Mouse (Mus musculus): ENCODE data around the gene Icam2. TPM values are rescaled to one million over a fixed set of nuclear protein-coding genes. Genes with fewer than 3 reads are reported as not detected.

The Icam2 gene
- total RNA-seq (2017) = 49.3 and 87.8 TPM in 2 replicates

- peak; percentile 70 to 75 for ATAC-seq (replicated peaks in 1 of 2; ENCODE audit: insufficient read depth in 1 of 2, low FRiP score in 2 of 2, low TSS enrichment in 1 of 2, low read depth in 1 of 2, poor library complexity in 2 of 2, severe bottlenecking in 2 of 2)
Observed at GRCm38 (mm10) chr11:106387791-106388216, at the start of gene Icam2. Icam2 (minus strand) TSS chr11:106388075.

- ATAC-seq (replicated peaks in 1 of 2; ENCODE audit: insufficient read depth in 1 of 2, low FRiP score in 2 of 2, low TSS enrichment in 1 of 2, low read depth in 1 of 2, poor library complexity in 2 of 2, severe bottlenecking in 2 of 2) = no peak
Observed at GRCm38 (mm10) chr11:106437543-106437942, 49.7 kb upstream of the Icam2 start.

DNA sequence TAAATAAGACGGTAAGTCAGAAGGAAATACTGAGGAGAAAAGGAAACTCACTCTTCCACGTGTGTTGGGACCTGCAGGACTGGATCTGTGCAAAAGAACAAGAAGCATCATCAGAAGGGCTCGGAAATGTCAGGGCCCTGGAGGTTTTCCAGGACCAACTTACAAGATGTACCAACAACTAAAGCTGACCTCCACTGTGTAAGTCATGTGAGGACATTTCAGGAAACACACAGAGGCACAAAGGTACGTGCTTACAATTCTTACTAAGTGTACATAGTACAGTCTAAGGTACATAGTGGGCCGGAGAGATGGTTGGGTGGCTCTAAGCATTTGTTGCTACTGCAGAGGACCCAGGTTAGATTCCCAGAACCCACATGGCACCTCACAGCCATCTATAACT is 49.2 kb upstream of the Icam2 start:
- no peak for ATAC-seq (replicated peaks in 1 of 2; ENCODE audit: insufficient read depth in 1 of 2, low FRiP score in 2 of 2, low TSS enrichment in 1 of 2, low read depth in 1 of 2, poor library complexity in 2 of 2, severe bottlenecking in 2 of 2)

DNA sequence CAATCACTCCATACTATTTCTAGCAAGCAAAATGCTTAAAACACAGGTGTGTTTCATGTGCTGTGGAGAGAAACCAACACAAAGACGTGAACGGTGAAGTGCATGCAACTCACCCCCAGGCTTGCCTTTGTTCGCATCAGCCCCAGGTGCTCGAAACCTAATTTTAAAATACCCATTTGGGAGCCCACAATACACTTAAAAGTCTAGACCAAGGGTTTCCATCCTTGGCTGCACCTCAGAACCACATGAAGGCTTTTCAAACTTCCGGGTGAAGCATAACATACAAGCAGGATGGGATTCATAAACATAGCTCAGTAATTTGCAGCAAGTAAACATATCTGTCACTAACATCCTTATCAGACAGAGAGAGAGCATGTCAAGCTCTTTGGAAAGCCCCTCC is 42.5 kb upstream of the Icam2 start:
- no peak for ATAC-seq (replicated peaks in 1 of 2; ENCODE audit: insufficient read depth in 1 of 2, low FRiP score in 2 of 2, low TSS enrichment in 1 of 2, low read depth in 1 of 2, poor library complexity in 2 of 2, severe bottlenecking in 2 of 2)

GRCm38 (mm10) chr11:106429689-106430088 is 41.8 kb upstream of the Icam2 start:
- ATAC-seq (replicated peaks in 1 of 2; ENCODE audit: insufficient read depth in 1 of 2, low FRiP score in 2 of 2, low TSS enrichment in 1 of 2, low read depth in 1 of 2, poor library complexity in 2 of 2, severe bottlenecking in 2 of 2) = no peak

DNA sequence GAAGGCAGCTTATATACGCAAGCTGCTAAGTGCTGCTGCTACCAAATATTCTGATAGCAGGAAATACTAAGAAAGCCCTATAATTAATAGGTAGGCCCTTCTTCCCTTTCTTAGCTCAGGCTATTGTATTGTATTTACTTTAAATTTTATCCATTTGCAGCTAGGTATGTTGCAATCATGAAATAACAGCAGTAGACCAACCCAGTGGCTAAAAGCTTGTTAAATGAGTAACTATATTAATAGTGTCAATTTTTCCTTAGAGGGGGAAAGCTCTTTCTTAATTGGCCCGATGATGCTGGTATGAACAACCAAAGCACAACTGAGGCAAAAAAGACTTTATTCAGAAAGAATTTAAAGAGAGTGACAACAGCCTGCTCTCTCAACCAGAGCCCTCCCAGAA is 40.7 kb upstream of the Icam2 start:
- ATAC-seq (replicated peaks in 1 of 2; ENCODE audit: insufficient read depth in 1 of 2, low FRiP score in 2 of 2, low TSS enrichment in 1 of 2, low read depth in 1 of 2, poor library complexity in 2 of 2, severe bottlenecking in 2 of 2) = 0 out of 4 replicates have a peak, but pooled peaks of 1 of the 2 experiments have one; percentile 13

- ATAC-seq (replicated peaks in 1 of 2; ENCODE audit: insufficient read depth in 1 of 2, low FRiP score in 2 of 2, low TSS enrichment in 1 of 2, low read depth in 1 of 2, poor library complexity in 2 of 2, severe bottlenecking in 2 of 2) = peak; percentile 76 to 93
Observed at GRCm38 (mm10) chr11:106428106-106428505, 40.2 kb upstream of the Icam2 start.

- no peak for ATAC-seq (replicated peaks in 1 of 2; ENCODE audit: insufficient read depth in 1 of 2, low FRiP score in 2 of 2, low TSS enrichment in 1 of 2, low read depth in 1 of 2, poor library complexity in 2 of 2, severe bottlenecking in 2 of 2)
Observed at GRCm38 (mm10) chr11:106426447-106426846, 38.6 kb upstream of the Icam2 start.

DNA sequence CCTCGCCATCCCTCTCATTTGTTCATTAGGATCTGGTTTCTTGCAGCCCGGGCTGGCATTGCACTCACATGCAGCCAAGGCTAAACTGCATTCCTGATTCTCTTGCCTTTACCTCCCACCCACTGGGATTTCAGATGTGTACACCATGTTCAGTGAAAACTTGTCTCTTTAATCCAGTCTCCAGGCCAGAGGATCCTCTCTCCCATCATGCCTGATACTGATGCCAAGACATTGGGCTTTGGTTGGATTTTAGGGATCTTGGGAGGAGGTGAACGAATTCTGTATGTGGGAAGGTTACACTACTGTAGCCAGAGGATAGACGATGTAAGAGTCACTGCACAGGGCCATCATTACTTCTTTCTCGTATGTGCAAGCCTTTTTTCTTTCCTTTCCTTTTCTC is 37.3 kb upstream of the Icam2 start:
- ATAC-seq (replicated peaks in 1 of 2; ENCODE audit: insufficient read depth in 1 of 2, low FRiP score in 2 of 2, low TSS enrichment in 1 of 2, low read depth in 1 of 2, poor library complexity in 2 of 2, severe bottlenecking in 2 of 2) = no peak

DNA sequence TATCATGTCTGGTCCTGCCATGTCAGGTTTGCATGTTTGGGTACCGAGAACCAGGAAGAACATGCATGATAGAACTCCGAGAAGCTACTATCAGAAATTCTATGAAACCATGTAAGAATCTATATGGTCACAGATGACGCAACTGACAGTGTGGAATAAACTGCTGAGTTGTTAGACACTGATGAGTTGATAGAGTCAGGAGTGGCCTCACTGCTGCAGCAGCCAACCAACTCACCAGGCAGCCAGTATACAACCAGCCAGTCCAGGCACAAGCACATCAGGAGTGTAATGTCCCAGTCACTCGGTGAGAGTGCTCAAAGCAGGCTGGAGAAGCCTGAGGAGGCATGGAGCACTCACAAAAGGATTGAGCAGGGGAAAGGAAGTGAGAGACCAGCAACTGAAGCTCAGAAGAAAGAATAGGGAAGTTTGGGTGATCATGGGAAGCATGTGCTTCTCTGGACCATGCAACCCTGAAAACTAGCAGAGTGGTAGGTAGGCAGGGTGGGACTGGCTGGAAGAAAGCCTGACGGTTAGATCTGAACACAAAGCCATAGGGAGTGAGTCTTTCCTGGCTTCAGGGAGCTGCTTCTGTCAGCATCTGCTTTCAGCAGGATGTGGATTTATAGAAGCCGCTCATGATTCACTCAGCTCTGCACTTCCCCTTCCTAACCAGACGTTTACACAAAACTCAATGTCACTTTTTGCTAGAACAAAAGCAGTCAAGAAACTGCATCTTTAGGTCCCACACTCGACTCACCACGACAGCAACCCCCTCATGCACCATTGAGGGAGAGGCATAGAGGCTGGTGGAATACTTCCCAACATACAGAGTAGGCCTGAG is 31.6 kb upstream of the Icam2 start:
- peak; percentile 47 to 50; a peak in 3 of 4 replicates for ATAC-seq (replicated peaks in 1 of 2; ENCODE audit: insufficient read depth in 1 of 2, low FRiP score in 2 of 2, low TSS enrichment in 1 of 2, low read depth in 1 of 2, poor library complexity in 2 of 2, severe bottlenecking in 2 of 2)

- peak; percentile 56 to 73; a peak in 3 of 4 replicates for ATAC-seq (replicated peaks in 1 of 2; ENCODE audit: insufficient read depth in 1 of 2, low FRiP score in 2 of 2, low TSS enrichment in 1 of 2, low read depth in 1 of 2, poor library complexity in 2 of 2, severe bottlenecking in 2 of 2)
Observed at GRCm38 (mm10) chr11:106418622-106419196, 30.8 kb upstream of the Icam2 start.

- no peak for ATAC-seq (replicated peaks in 1 of 2; ENCODE audit: insufficient read depth in 1 of 2, low FRiP score in 2 of 2, low TSS enrichment in 1 of 2, low read depth in 1 of 2, poor library complexity in 2 of 2, severe bottlenecking in 2 of 2)
Observed at GRCm38 (mm10) chr11:106417860-106418259, 30.0 kb upstream of the Icam2 start.

DNA sequence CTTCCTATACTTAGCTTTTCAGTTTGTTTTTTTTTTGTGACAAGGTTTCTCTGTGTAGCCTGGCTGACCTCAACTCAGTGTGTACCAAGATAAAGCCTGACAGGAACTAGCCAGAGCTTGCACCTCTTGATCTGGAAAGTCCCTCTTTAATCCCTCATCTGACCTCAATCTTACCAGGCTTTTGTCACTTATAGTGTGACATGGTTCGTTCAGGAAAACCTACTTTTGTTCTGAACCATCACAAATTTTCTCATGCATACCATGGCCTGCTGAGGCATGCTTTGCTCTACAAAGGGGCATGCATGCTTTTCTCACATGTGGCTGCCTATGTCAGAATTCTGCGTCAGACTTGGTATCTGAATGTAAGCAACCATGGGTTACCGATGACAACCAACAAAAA is 28.5 kb upstream of the Icam2 start:
- no peak for ATAC-seq (replicated peaks in 1 of 2; ENCODE audit: insufficient read depth in 1 of 2, low FRiP score in 2 of 2, low TSS enrichment in 1 of 2, low read depth in 1 of 2, poor library complexity in 2 of 2, severe bottlenecking in 2 of 2)

- ATAC-seq (replicated peaks in 1 of 2; ENCODE audit: insufficient read depth in 1 of 2, low FRiP score in 2 of 2, low TSS enrichment in 1 of 2, low read depth in 1 of 2, poor library complexity in 2 of 2, severe bottlenecking in 2 of 2) = no peak
Observed at GRCm38 (mm10) chr11:106412641-106413360, 24.9 kb upstream of the Icam2 start.

GRCm38 (mm10) chr11:106411157-106411556 is 23.3 kb upstream of the Icam2 start:
- ATAC-seq (replicated peaks in 1 of 2; ENCODE audit: insufficient read depth in 1 of 2, low FRiP score in 2 of 2, low TSS enrichment in 1 of 2, low read depth in 1 of 2, poor library complexity in 2 of 2, severe bottlenecking in 2 of 2) = no peak

GRCm38 (mm10) chr11:106410507-106410906 is 22.6 kb upstream of the Icam2 start:
- ATAC-seq (replicated peaks in 1 of 2; ENCODE audit: insufficient read depth in 1 of 2, low FRiP score in 2 of 2, low TSS enrichment in 1 of 2, low read depth in 1 of 2, poor library complexity in 2 of 2, severe bottlenecking in 2 of 2) = no peak

DNA sequence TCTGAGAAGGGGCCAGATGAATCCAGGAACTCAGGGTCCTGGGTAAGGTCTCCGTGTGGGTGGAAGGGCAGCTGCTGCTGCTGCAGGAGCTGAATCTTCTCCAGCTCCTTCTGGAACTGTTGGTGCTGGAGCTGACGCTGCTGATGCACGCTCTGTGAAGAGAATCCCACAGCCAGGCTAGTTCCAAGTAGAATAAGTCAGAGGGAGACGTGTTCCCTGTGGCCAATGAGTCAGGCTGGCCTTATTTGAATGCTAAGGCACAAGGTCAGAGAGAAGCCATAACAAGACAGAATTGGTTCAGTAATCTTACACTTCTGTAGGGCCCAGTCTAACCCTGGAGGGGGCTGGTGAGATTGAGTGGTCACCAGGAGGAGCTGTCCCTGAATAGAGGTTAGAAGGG is 22.1 kb upstream of the Icam2 start:
- no peak for ATAC-seq (replicated peaks in 1 of 2; ENCODE audit: insufficient read depth in 1 of 2, low FRiP score in 2 of 2, low TSS enrichment in 1 of 2, low read depth in 1 of 2, poor library complexity in 2 of 2, severe bottlenecking in 2 of 2)

DNA sequence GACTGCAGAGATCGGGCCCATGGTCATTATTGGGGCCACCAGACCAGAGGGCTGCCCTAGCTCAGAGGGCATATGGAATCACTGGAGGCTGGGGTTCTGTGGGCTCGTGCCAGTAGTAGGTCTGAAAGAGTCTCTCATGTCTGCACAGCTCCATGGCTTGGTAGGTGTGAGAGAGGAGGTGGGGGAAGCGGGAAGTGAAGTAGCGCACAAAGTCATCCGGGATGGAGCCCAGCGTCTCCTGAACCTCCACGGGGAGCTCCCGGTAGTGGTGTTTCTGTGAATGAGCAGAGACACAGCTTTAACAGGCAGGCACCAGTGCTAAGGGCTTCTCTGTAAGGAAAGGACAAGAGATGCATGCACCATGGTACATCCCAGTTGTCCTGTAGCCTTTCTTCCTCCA is 10.6 kb upstream of the Icam2 start:
- no peak for ATAC-seq (replicated peaks in 1 of 2; ENCODE audit: insufficient read depth in 1 of 2, low FRiP score in 2 of 2, low TSS enrichment in 1 of 2, low read depth in 1 of 2, poor library complexity in 2 of 2, severe bottlenecking in 2 of 2)
